Mouse (Mus musculus): ENCODE data around the gene Rsbn1l.

DNA sequence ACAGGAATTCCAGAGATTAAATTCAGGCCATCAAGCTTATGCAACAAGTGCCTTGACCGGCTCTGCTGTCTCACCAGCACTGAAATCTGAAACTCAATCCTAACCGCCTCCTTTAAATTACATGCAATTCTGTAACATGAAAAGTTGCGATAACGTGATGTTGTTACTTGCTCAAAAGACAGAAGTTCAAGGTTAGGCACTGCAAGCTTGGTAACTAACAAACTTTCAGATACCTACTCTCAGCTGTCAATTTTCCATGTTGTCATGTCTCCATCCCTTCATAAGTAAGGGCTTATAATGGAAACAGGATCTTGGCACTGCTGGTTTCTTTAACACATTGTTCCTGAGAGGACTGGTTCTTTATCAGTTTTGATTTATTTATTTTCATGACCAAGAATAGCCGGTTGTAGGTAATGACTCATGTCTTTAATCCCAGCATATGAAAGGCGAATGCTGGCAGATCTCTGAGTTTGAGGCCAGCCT, 26.5 kb downstream of the Rsbn1l start:
- TF ChIP-seq CTCF (IDR thresholded peaks at IDR 0.05; ENCODE audit: low read depth, low read length) (no peak), POLR2A (IDR thresholded peaks at IDR 0.05; ENCODE audit: extremely low read depth, insufficient read depth, low read length) (no peak)

Measured in liver, adult 2 months (tissue).